Mouse (Mus musculus) testis, adult 2 months (tissue): Measurements from ENCODE around the gene Ada. TPM values are rescaled to one million over a fixed set of nuclear protein-coding genes. Genes with fewer than 3 reads are reported as not detected.

Source experiments
- H3K27ac ChIP-seq: fragments of 200-500 bp; 2 replicates; pipeline ENCODE4 v1.5.1; 2012; ENCODE audit warnings: low read depth, low read length; ENCODE audit not compliant: control insufficient read depth, insufficient read depth
- H3K27me3 ChIP-seq: fragments of 200-500 bp; 2 replicates; pipeline ENCODE4 v1.6.1; 2012; ENCODE audit warnings: mild to moderate bottlenecking, low read length, moderate library complexity; ENCODE audit not compliant: control insufficient read depth, insufficient read depth
- H3K36me3 ChIP-seq: fragments of 200-500 bp; 2 replicates; pipeline ENCODE4 v1.6.1; 2012; ENCODE audit warnings: mild to moderate bottlenecking, low read length; ENCODE audit not compliant: control insufficient read depth, insufficient read depth
- H3K4me1 ChIP-seq: fragments of 200-500 bp; 2 replicates; pipeline ENCODE4 v1.6.1; 2012; ENCODE audit warnings: low read length; ENCODE audit not compliant: control insufficient read depth, insufficient read depth
- H3K4me3 ChIP-seq: fragments of 200-500 bp; 2 replicates; pipeline ENCODE4 v1.5.1; 2012; ENCODE audit warnings: low read depth, mild to moderate bottlenecking, low read length, moderate library complexity, mixed read lengths; ENCODE audit not compliant: control insufficient read depth
- CTCF ChIP-seq: fragments of 200-500 bp; IDR thresholded peaks from 2 replicates; pipeline ENCODE4 v1.5.1; 2012; ENCODE audit warnings: low read depth, mild to moderate bottlenecking, inconsistent platforms, low read length, moderate library complexity; ENCODE audit not compliant: control insufficient read depth, insufficient read depth, insufficient replicate concordance
- POLR2A ChIP-seq: fragments of 200-500 bp; IDR thresholded peaks from 2 replicates; pipeline ENCODE4 v1.6.1; 2012; ENCODE audit warnings: low read depth, mild to moderate bottlenecking, inconsistent platforms, low read length, moderate library complexity; ENCODE audit not compliant: control insufficient read depth
- polyA plus RNA-seq: library from polyadenylated mRNA; depleted of rRNA; stranded (reverse); fragments of >200 nt; gene quantifications from 2 replicates; pipeline ENCODE4 v1.2.3, GENCODE M21; 2012

Ada gene
- polyA plus RNA-seq, 1 experiment = 2.9 TPM

DNA sequence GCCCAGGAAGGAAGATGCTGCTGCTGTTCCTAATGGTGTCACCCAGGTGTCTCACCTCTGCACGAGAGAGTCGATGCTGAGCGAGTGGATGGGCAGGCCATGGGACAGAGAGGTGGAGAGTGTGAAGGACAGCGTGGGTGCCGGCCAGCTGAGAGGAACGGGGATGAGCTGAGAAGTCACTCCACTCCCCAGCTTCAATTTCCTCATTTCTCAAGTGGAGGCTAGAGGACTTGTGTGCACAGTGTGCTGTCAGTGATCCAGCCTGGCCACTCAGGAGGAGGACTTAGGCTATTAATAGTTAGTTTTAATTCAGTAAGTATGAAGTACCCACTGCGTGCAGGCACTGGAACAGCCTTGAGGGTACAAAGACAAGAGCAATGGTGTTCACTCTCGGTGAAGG is 33.6 kb downstream of the Ada start:
- Histone ChIP-seq H3K4me3 (no peak overlapping the region), H3K27ac (no peak overlapping the region; the same call in 1 of the 2 replicates)
- no peak for TF ChIP-seq CTCF
- no peak for TF ChIP-seq POLR2A

DNA sequence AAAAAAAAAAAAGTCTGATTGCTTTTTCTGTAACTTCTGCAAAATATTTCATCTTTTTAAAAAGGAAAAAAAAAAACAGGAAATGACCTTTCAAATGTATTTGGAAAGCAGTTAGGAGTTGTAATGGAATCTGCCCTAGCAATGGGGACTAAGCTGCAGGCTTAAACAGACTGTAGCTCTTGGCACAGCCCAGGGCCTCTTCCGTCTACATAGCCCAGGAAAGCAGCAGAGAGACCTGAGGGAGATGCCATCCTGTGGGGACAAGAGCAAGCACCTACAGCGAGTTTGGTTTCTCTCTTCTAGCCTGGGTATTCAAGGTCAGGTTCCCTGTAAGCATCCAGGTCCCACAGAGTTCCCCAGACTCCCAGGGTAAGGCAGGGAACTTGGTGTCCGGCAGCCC is 36.7 kb downstream of the Ada start:
- no peak for TF ChIP-seq CTCF
- no peak for TF ChIP-seq POLR2A
- H3K4me1 ChIP-seq = no peaks in the 10 kb centered on the region; the same call in 1 of the 2 replicates

More for the DNA sequence above, 33.6 kb downstream of the Ada start:
- H3K36me3 ChIP-seq = peaks cover 1% of the 10 kb centered on the region; the same call in 1 of the 2 replicates
- H3K27me3 ChIP-seq = no peaks in the 10 kb centered on the region
- no peaks in the 10 kb centered on the region; the same call in none of the 2 replicates for H3K4me1 ChIP-seq

DNA sequence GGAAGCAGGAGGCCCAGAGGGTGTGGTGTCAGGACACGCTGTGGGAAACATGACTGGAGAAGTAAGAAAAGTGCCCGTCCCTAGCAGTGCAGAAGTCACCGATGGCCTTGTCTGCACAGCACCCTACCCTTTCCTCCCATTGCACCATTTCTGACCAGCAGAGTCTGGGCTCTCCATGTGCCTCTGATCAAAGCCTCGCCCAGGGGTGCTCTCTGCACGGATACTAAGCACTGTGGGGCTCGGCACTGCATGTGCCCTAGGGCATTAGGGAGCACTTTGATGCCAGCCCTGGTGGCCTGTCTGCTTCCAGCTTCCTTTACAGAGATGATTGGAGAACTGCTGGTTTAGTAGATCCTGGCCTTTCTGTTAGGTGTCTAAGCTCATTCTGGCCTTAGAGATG is 37.2 kb downstream of the Ada start:
- H3K27ac ChIP-seq = 0 out of 2 replicates have a peak overlapping the region, but pooled peaks have one; percentile 2
- H3K4me1 ChIP-seq = no peaks in the 10 kb centered on the region; the same call in 1 of the 2 replicates
- no peaks in the 10 kb centered on the region for H3K27me3 ChIP-seq
- TF ChIP-seq CTCF (no peak), POLR2A (no peak)
- no peaks in the 10 kb centered on the region for H3K36me3 ChIP-seq
- H3K4me3 ChIP-seq = no peak overlapping the region

More for the DNA sequence above, 36.7 kb downstream of the Ada start:
- Histone ChIP-seq H3K27me3 (no peaks in the 10 kb centered on the region), H3K27ac (peak overlapping the region; percentile 46; the same call in 1 of the 2 replicates), H3K36me3 (no peaks in the 10 kb centered on the region), H3K4me3 (no peak overlapping the region)

DNA sequence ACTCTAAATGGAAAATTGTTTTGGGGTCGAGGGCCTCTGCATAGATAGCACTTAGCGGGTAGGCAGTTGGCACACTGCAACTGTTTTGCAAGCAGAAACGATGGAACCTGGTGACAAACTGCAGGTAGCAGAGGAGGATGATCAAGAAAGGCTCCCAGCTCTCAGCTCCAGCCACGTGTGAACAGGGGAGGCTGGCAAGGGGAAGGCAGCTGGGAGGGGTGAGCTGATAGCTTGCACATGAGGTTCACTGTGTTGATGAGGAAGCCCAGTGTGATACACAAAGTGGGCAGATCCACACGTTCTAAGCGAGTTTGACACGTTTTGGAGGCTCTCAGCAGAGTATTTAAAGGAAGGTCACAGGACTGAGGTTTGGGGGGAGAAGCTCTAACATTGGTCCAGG is 37.6 kb downstream of the Ada start:
- H3K27me3 ChIP-seq = no peaks in the 10 kb centered on the region
- H3K27ac ChIP-seq = 0 out of 2 replicates have a peak overlapping the region, but pooled peaks have one; percentile 2
- no peak overlapping the region for H3K4me3 ChIP-seq
- TF ChIP-seq POLR2A = no peak
- no peak for TF ChIP-seq CTCF
- H3K36me3 ChIP-seq = no peaks in the 10 kb centered on the region
- no peaks in the 10 kb centered on the region; the same call in 1 of the 2 replicates for H3K4me1 ChIP-seq

DNA sequence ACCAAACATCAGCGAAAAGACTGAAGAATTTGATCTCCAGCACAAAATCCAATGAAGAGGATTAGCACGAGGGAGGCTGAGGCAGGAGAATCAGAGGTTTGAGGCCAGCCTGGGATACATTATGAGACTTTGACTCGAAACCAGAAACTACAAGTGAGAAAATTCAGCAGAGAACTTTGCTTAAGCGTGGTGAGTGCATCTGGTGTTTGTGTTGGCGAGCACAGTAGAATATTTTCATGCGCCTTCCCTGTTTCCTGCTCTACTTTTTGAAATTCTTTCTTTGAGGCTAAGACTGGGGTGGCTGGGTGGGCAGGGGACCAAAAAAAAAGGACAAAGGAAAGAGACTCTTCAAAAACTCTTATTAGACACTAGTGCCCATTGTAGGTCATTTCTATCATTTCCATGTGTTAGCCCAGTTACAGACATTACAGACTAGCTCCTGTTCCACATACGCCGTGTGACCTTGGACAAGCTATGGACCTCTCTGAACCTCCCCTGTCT is 38.6 kb downstream of the Ada start:
- no peak for TF ChIP-seq POLR2A
- TF ChIP-seq CTCF = no peak
- Histone ChIP-seq H3K36me3 (no peaks in the 10 kb centered on the region), H3K4me3 (no peak overlapping the region), H3K4me1 (no peaks in the 10 kb centered on the region; the same call in 1 of the 2 replicates), H3K27ac (no peak overlapping the region), H3K27me3 (no peaks in the 10 kb centered on the region)

DNA sequence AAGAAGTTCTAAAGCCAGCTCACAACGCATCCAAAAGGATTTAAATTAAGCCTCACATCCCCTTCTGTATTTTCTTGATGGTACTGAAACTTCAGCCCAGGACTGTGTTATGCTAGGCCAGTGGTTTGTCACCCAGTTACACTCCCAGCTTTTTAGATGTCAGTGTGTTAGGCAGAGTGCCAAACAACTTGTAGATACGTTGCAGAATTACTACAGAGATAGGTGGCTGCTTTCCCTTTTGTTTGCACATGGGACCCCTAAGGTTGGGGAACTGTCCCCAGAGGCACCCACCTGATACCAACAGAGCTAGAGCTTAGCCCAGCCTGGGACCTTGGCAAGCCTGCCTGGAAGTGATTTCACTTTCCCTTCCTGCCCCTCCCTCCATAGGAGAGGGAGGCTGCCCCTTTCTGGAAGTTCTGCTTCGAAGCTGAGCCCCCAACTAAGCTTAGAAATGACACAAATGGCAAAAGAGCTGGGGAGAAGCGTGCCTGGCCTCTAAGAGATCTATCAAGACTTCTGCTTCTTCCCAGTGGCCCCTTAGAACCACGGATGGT is 39.4 kb downstream of the Ada start:
- H3K27ac ChIP-seq = no peak overlapping the region
- H3K4me1 ChIP-seq = no peaks in the 10 kb centered on the region; the same call in 1 of the 2 replicates
- TF ChIP-seq CTCF (no peak), POLR2A (no peak)
- H3K4me3 ChIP-seq = no peak overlapping the region
- H3K27me3 ChIP-seq = no peaks in the 10 kb centered on the region
- H3K36me3 ChIP-seq = no peaks in the 10 kb centered on the region

DNA sequence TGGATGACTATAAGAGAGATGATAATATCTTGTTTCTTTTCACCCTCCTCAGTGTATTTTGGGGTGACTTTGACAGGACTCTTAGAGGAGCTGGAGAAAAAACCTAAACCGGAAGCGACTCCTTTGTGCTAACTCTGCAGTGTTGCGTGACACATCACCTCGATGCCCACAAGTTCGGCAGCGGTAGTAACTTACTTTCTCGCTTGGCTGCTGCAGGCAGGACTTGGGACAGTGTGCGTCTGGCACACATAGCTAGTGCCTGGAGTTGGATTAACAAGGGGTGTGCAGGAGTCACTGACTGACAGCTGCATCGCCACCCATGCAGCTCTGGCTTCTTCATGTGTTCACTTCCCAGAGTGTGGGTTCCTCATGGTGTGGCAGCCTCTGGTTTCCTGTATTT is 40.0 kb downstream of the Ada start:
- H3K27ac ChIP-seq = no peak overlapping the region
- H3K4me3 ChIP-seq = no peak overlapping the region
- no peaks in the 10 kb centered on the region; the same call in 1 of the 2 replicates for H3K4me1 ChIP-seq

More for the DNA sequence above, 40.0 kb downstream of the Ada start:
- TF ChIP-seq CTCF (no peak), POLR2A (no peak)
- H3K36me3 ChIP-seq = no peaks in the 10 kb centered on the region
- no peaks in the 10 kb centered on the region for H3K27me3 ChIP-seq
